Mouse (Mus musculus) heart, adult 2 months (tissue): ENCODE measurements at regions not wholly inside any gene's neighbourhood (a gene's known extent, or its start where the extent isn't known, plus 50 kb on each side); places are given as distances from the start of the nearest gene placed in this dataset.

Experiments
- CTCF ChIP-seq: fragments of 200-600 bp; IDR thresholded peaks from 2 replicates; pipeline ENCODE4 v1.8.1; 2022; ENCODE audit warnings: antibody characterized with exemption, mild to moderate bottlenecking, moderate library complexity
- EP300 ChIP-seq: fragments of 200-500 bp; IDR thresholded peaks from 2 replicates; pipeline ENCODE4 v1.6.1; 2011; ENCODE audit warnings: low read depth, low read length, control low read depth; ENCODE audit not compliant: insufficient read depth
- POLR2A ChIP-seq: fragments of 200-500 bp; IDR thresholded peaks from 2 replicates; pipeline ENCODE4 v1.6.1; 2011; ENCODE audit warnings: mild to moderate bottlenecking, low read depth, low read length, control low read depth; ENCODE audit not compliant: insufficient read depth

- TF ChIP-seq CTCF (no peak), EP300 (no peak), POLR2A (no peak)
These were observed 83.8 kb downstream of the Otx2 start for GRCm38 (mm10) chr14:48589702-48590325.
